ENCODE assay signal across 9 mouse cellular contexts in genomic region chr17:83271509-83271908, GRCm38 (mm10). TPM values are rescaled to one million over a fixed set of nuclear protein-coding genes. Genes with fewer than 3 reads are reported as not detected.
DNase-seq lines count a peak whose midpoint lies in the region; ATAC-seq and TF ChIP-seq lines count a peak whose summit lies in the region.
"Had no signal": no experiment of that assay in that cellular context is flagged by ENCODE, and none has a peak within 500 bp of the region (broad histone marks: within the 10 kb centered on the region; RNA-seq: fewer than 3 reads in every experiment).

No protein-coding gene starts in this region.

- H3K27me3 ChIP-seq in CH12.LX (replicated peaks): no peaks in the 10 kb centered on the region
- H3K27me3 ChIP-seq in spleen, adult 2 months (ENCODE audit: control insufficient read depth, insufficient read depth, low read length): no peaks in the 10 kb centered on the region
- H3K27me3 ChIP-seq: hindbrain, embryonic 15.5 days had no signal

- 3% methylated on average over 3 of the region's 3 CpGs for WGBS in spleen, adult 2 months

- H3K36me3 ChIP-seq in CH12.LX (replicated peaks in 1 of 2; ENCODE audit: control insufficient read depth in 1 of 2, insufficient read depth in 1 of 2, low read length in 1 of 2): no peaks in the 10 kb centered on the region
- H3K36me3 ChIP-seq in spleen, adult 2 months (ENCODE audit: control insufficient read depth, insufficient read depth, low read length): no peaks in the 10 kb centered on the region
- H3K36me3 ChIP-seq: hindbrain, embryonic 15.5 days had no signal

- H3K9me3 ChIP-seq in CH12.LX (replicated peaks; ENCODE audit: low read length): no peaks in the 10 kb centered on the region
- H3K9me3 ChIP-seq: hindbrain, embryonic 15.5 days had no signal

- no peak overlapping the region for H3K4me3 ChIP-seq in CH12.LX (replicated peaks in 1 of 3; ENCODE audit: low read depth in 2 of 3, low read length in 2 of 3, poor library complexity in 1 of 3)
- no peak overlapping the region for H3K4me3 ChIP-seq in gastrocnemius, adult 2 months
- no peak overlapping the region for H3K4me3 ChIP-seq in spleen, adult 2 months (ENCODE audit: extremely low read depth, insufficient read depth, insufficient read length)
- H3K4me3 ChIP-seq: hindbrain, embryonic 15.5 days had no signal

- peak; percentile 76 for DNase-seq in 416B (ENCODE audit: low read depth)
- DNase-seq in CH12.LX (ENCODE audit: extremely low read depth): peak; percentile 88
- DNase-seq in c-Kit-negative CD71-positive TER-119-positive erythroid progenitor cells, embryonic 14.5 days (ENCODE audit: low read depth, low spot score): peak; percentile 35
- peak; percentile 87 for DNase-seq in gastrocnemius, adult 2 months
- DNase-seq in layer of hippocampus, adult 9-10 months (ENCODE audit: low spot score): peak; percentile 71
- DNase-seq in spleen, adult 2 months (ENCODE audit: low read depth in 1 of 2, low spot score in 2 of 2): peak; percentile 70 to 87

- peak; percentile 60 to 91 for TF ChIP-seq CTCF in CH12.LX (conservative IDR thresholded peaks at IDR 0.05 in 1 of 2, IDR thresholded peaks at IDR 0.05 in 1 of 2; ENCODE audit: low read depth in 2 of 2, low read length in 2 of 2)
- peak; percentile 91 for TF ChIP-seq CTCF in gastrocnemius, adult 2 months (IDR thresholded peaks at IDR 0.05)
- peak; percentile 66; the same call in 1 of the 2 replicates for TF ChIP-seq CTCF in spleen, adult 2 months (IDR thresholded peaks at IDR 0.05; ENCODE audit: extremely low read depth, insufficient read depth, insufficient read length, insufficient replicate concordance)

- dilution Hi-C loops in CH12.LX (cut with MboI; ENCODE audit: extremely low pct_ligation_motif_present, extremely low pct_unique_long_range_greater_than_20kb, low sequenced_read_pairs): no loop called here

- intact Hi-C loops in gastrocnemius, adult 2 months (cut with DNase I): loop anchor here (5.0 kb wide), 3 partner anchors 176 to 576 kb away; partner anchors contain the start of genes Haao and Kcng3

- H3K4me1 ChIP-seq in CH12.LX (ENCODE audit: control insufficient read depth in 1 of 2, insufficient read depth in 2 of 2): peaks cover 15 to 35% of the 10 kb centered on the region in 2 experiments
- peaks cover 34% of the 10 kb centered on the region for H3K4me1 ChIP-seq in spleen, adult 2 months (ENCODE audit: control insufficient read depth, insufficient read depth, insufficient read length)

- H3K79me2 ChIP-seq in CH12.LX (replicated peaks; ENCODE audit: control insufficient read depth, extremely low read depth, insufficient read depth, poor library complexity, severe bottlenecking): no peaks in the 10 kb centered on the region

- no peak overlapping the region for H3K9ac ChIP-seq in CH12.LX (ENCODE audit: insufficient read depth, low read depth)
- H3K9ac ChIP-seq: hindbrain, embryonic 15.5 days had no signal

- in situ Hi-C loops in CH12.LX (cut with MboI; ENCODE audit: low pct_ligation_motif_present, low pct_unique_long_range_greater_than_20kb, low sequenced_read_pairs): loop anchor here (10.0 kb wide), 6 partner anchors 103 to 593 kb away; partner anchors contain the start of gene Kcng3

- H3K4me2 ChIP-seq in CH12.LX (ENCODE audit: insufficient read depth, low read depth, poor library complexity, severe bottlenecking): no peak overlapping the region
- H3K4me2 ChIP-seq: hindbrain, embryonic 15.5 days had no signal

- peak; percentile 31 for ATAC-seq in megakaryocyte progenitor cell, adult 5-6 weeks (replicated peaks; ENCODE audit: poor library complexity)
- ATAC-seq in megakaryocyte-erythroid progenitor cell, adult 5-6 weeks (replicated peaks; ENCODE audit: low FRiP score, low TSS enrichment, poor library complexity, severe bottlenecking): no peak

- TF ChIP-seq RAD21 in CH12.LX (IDR thresholded peaks at IDR 0.05; ENCODE audit: low read depth, low read length): no peak; the same call in none of the 2 replicates

- H3K27ac ChIP-seq in CH12.LX (ENCODE audit: insufficient read depth, low read depth): no peak overlapping the region
- no peak overlapping the region for H3K27ac ChIP-seq in gastrocnemius, adult 2 months
- H3K27ac ChIP-seq in spleen, adult 2 months (ENCODE audit: insufficient read depth, low read length): no peak overlapping the region
- H3K27ac ChIP-seq: hindbrain, embryonic 15.5 days had no signal

- no peak for TF ChIP-seq EP300 in CH12.LX (IDR thresholded peaks at IDR 0.05; ENCODE audit: low read length)

- no peak for TF ChIP-seq POLR2A in CH12.LX (IDR thresholded peaks at IDR 0.05; ENCODE audit: low read depth, low read length)
- TF ChIP-seq POLR2A in spleen, adult 2 months (IDR thresholded peaks at IDR 0.05; ENCODE audit: low read depth, low read length): no peak

TF ChIP-seq in CH12.LX, 34 proteins besides CTCF, POLR2A, EP300 and RAD21:
- TF ChIP-seq MAFK (IDR thresholded peaks at IDR 0.05; ENCODE audit: insufficient replicate concordance, low read length) (0 out of 2 replicates have a peak, but pooled peaks have one; percentile 30), ZC3H11A (IDR thresholded peaks at IDR 0.05; ENCODE audit: low read depth, low read length) (peak; percentile 89), KAT2A (IDR thresholded peaks at IDR 0.05; ENCODE audit: insufficient replicate concordance, low read length) (no peak), MAX (IDR thresholded peaks at IDR 0.05; ENCODE audit: low read length) (peak; percentile 37; the same call in 1 of the 2 replicates), POLR2AphosphoS2 (IDR thresholded peaks at IDR 0.05; ENCODE audit: low read depth, low read length) (no peak), ELF1 (IDR thresholded peaks at IDR 0.05; ENCODE audit: low read depth, low read length) (no peak), ZKSCAN1 (IDR thresholded peaks at IDR 0.05; ENCODE audit: borderline replicate concordance, low read depth, low read length) (no peak), ZMIZ1 (IDR thresholded peaks at IDR 0.05; ENCODE audit: low read depth, low read length) (no peak), MAZ (IDR thresholded peaks at IDR 0.05; ENCODE audit: low read depth, low read length) (no peak), UBTF (IDR thresholded peaks at IDR 0.05; ENCODE audit: low read depth, low read length) (no peak), JUN (IDR thresholded peaks at IDR 0.05; ENCODE audit: insufficient read depth, low read depth, low read length) (no peak), CHD1 (IDR thresholded peaks at IDR 0.05; ENCODE audit: low read depth, low read length) (no peak), IRF4 (IDR thresholded peaks at IDR 0.05; ENCODE audit: low read depth, low read length) (peak; percentile 42; the same call in 1 of the 2 replicates), USF2 (conservative IDR thresholded peaks at IDR 0.05; ENCODE audit: low read depth, low read length) (no peak), JUND (conservative IDR thresholded peaks at IDR 0.05; ENCODE audit: low read depth, low read length) (no peak; the same call in 1 of the 2 replicates), MXI1 (IDR thresholded peaks at IDR 0.05; ENCODE audit: low read depth, low read length) (no peak), ZNF384 (IDR thresholded peaks at IDR 0.05; ENCODE audit: low read depth, low read length) (no peak), ETS1 (conservative IDR thresholded peaks at IDR 0.05; ENCODE audit: low read depth, low read length) (no peak), NELFE (IDR thresholded peaks at IDR 0.05; ENCODE audit: low read depth, low read length) (peak; percentile 47; the same call in 1 of the 2 replicates), NRF1 (IDR thresholded peaks at IDR 0.05; ENCODE audit: low read depth, low read length) (no peak), GABPA (IDR thresholded peaks at IDR 0.05; ENCODE audit: insufficient replicate concordance, low read depth, low read length) (no peak), HCFC1 (IDR thresholded peaks at IDR 0.05; ENCODE audit: low read depth, low read length) (no peak), MEF2A (IDR thresholded peaks at IDR 0.05; ENCODE audit: borderline replicate concordance, low read depth, low read length) (peak; percentile 39; the same call in 1 of the 2 replicates), BHLHE40 (IDR thresholded peaks at IDR 0.05; ENCODE audit: low read depth, low read length) (0 out of 2 replicates have a peak, but pooled peaks have one; percentile 23), RCOR1 (conservative IDR thresholded peaks at IDR 0.05; ENCODE audit: low read depth, low read length) (0 out of 2 replicates have a peak, but pooled peaks have one; percentile 54), TCF12 (IDR thresholded peaks at IDR 0.05; ENCODE audit: low read depth, low read length) (no peak), TBP (conservative IDR thresholded peaks at IDR 0.05; ENCODE audit: low read depth, low read length) (no peak), SIN3A (IDR thresholded peaks at IDR 0.05; ENCODE audit: low read length) (0 out of 2 replicates have a peak, but pooled peaks have one; percentile 36), USF1 (IDR thresholded peaks at IDR 0.05; ENCODE audit: low read depth, low read length) (no peak), SMC3 (IDR thresholded peaks at IDR 0.05; ENCODE audit: low read depth, low read length) (peak; percentile 93), PAX5 (IDR thresholded peaks at IDR 0.05; ENCODE audit: low read length) (no peak), MYC (IDR thresholded peaks at IDR 0.05; ENCODE audit: low read depth, low read length) (peak; percentile 58; the same call in 1 of the 2 replicates), CHD2 (IDR thresholded peaks at IDR 0.05; ENCODE audit: low read length) (no peak), E2F4 (IDR thresholded peaks at IDR 0.05; ENCODE audit: insufficient replicate concordance, low read depth, low read length) (no peak)
TF ChIP-seq in CH12.LX: peak in this region for 11.

RNA-seq across cellular contexts. Expression of gene Pkdcc, which starts 56.4 kb away (rescaled TPM):
- total RNA-seq in CH12.LX (2012; rRNA removed) (1.5 and 3.7 TPM in 2 replicates), CH12.LX (2014; rRNA removed) (3.3 and 4.3 TPM in 2 replicates)
- polyA plus RNA-seq in CH12.LX (2012; ENCODE audit: insufficient read length, low read depth): 2.8 and 4.2 TPM in 2 replicates
- 100 to 1,000 TPM in 1 of 2 experiments, 10 to 100 TPM in 1; 96.3 to 115 TPM for total RNA-seq in gastrocnemius, adult 2 months (2021)
- total RNA-seq in megakaryocyte progenitor cell, adult 5-6 weeks (2015): 0.24 and 0.52 TPM in 2 replicates
- total RNA-seq in megakaryocyte progenitor cell, adult 5-6 weeks (2017): 1.0 and 1.1 TPM in 2 replicates
- polyA plus RNA-seq in spleen, adult 2 months (2012; rRNA removed): 41.0 and 46.9 TPM in 2 replicates
- not detected in 2 replicates for total RNA-seq in megakaryocyte-erythroid progenitor cell, adult 5-6 weeks (2014; fragmentation: Nextera tagmentation)
- not detected in 2 replicates for total RNA-seq in megakaryocyte-erythroid progenitor cell, adult 5-6 weeks (2017)

Comparison
In these comparisons a context has a peak if more than half of its experiments do, and no peak if none do; other contexts are left out.
1. DNase-seq: peak in every context shown above with its lines; median percentile 88 in CH12.LX; 87 in gastrocnemius, adult 2 months; 78 in spleen, adult 2 months; 76 in 416B; 71 in layer of hippocampus, adult 9-10 months; 35 in c-Kit-negative CD71-positive TER-119-positive erythroid progenitor cells, embryonic 14.5 days.
2. RNA of gene Pkdcc, which starts 56.4 kb away (total RNA-seq): 96.3 to 115 TPM in gastrocnemius, adult 2 months; 1.5 to 4.3 TPM in CH12.LX, 0.24 to 1.1 TPM in megakaryocyte progenitor cell, adult 5-6 weeks and not detected in megakaryocyte-erythroid progenitor cell, adult 5-6 weeks; every median in the first group is over 10 times any median in the second.
3. Peak in every context shown above with its lines, with median percentiles within 50 percentile points of each other: CTCF ChIP-seq.